In genomic region chr13:51518880-51519279, GRCm38 (mm10) we compare ENCODE assay signal across 15 mouse cellular contexts. TPM values are rescaled to one million over a fixed set of nuclear protein-coding genes. Genes with fewer than 3 reads are reported as not detected.
"Had no signal": no experiment of that assay in that cellular context is flagged by ENCODE, and none has a peak within 500 bp of the region (broad histone marks: within the 10 kb centered on the region; RNA-seq: fewer than 3 reads in every experiment).

No protein-coding gene starts in this region.

- H3K27ac ChIP-seq: kidney, embryonic 15.5 days; left cerebral cortex, adult 2 months; limb, embryonic 10.5 days; liver, embryonic 15.5 days; macrophage; midbrain, embryonic 13.5 days; neural tube, embryonic 15.5 days had no signal

- DNase-seq: kidney, postnatal 14 days; lung, adult 2 months; lung, postnatal 10 days; right cerebral cortex, adult 18-20 months; right cerebral cortex, postnatal 25 days had no signal

- H3K36me3 ChIP-seq: kidney, embryonic 15.5 days; limb, embryonic 10.5 days; liver, embryonic 15.5 days; midbrain, embryonic 13.5 days; neural tube, embryonic 15.5 days had no signal

- H3K4me1 ChIP-seq: kidney, embryonic 15.5 days; limb, embryonic 10.5 days; liver, embryonic 15.5 days; midbrain, embryonic 13.5 days; neural tube, embryonic 15.5 days had no signal

- H3K9ac ChIP-seq: kidney, embryonic 15.5 days; liver, embryonic 15.5 days; midbrain, embryonic 13.5 days; neural tube, embryonic 15.5 days had no signal

- H3K27me3 ChIP-seq: kidney, embryonic 15.5 days; liver, embryonic 15.5 days; midbrain, embryonic 13.5 days; neural tube, embryonic 15.5 days had no signal

- H3K4me3 ChIP-seq: kidney, embryonic 15.5 days; left cerebral cortex, adult 2 months; limb, embryonic 10.5 days; liver, embryonic 15.5 days; midbrain, embryonic 13.5 days; myocyte; neural tube, embryonic 15.5 days had no signal

- H3K4me2 ChIP-seq: kidney, embryonic 15.5 days; liver, embryonic 11.5 days; liver, embryonic 15.5 days; midbrain, embryonic 13.5 days; neural tube, embryonic 15.5 days had no signal

- ATAC-seq: midbrain, embryonic 13.5 days had no signal

- H3K9me3 ChIP-seq: kidney, embryonic 15.5 days; limb, embryonic 10.5 days; liver, embryonic 15.5 days; midbrain, embryonic 13.5 days; neural tube, embryonic 15.5 days had no signal

RNA-seq across cellular contexts. Expression of gene Shc3, which starts 50.3 kb away (rescaled TPM):
- total RNA-seq: megakaryocyte-erythroid progenitor cell, adult 5-6 weeks had no signal
- polyA plus RNA-seq: liver, embryonic 11.5 days; liver, embryonic 15.5 days; macrophage had no signal
